Mouse (Mus musculus) heart, adult 9 months (tissue): ENCODE results near the gene Rps16.
"Not testable (repeated sequence)": the region's sequence is repeated elsewhere in the genome, so short reads cannot be mapped to it uniquely, and the experiment has no call there.

ENCODE experiments used
- DNase-seq, 2 experiments: peaks; one replicate each; pipeline ENCODE4 v3.0.0; 2022; ENCODE audit warnings: low spot score in 2 of 2

Rps16 gene

GRCm38 (mm10) chr7:28373891-28374495, 23.5 kb downstream of the Rps16 start:
- peak in 1 of 2 experiments; percentile 49 for DNase-seq

GRCm38 (mm10) chr7:28374647-28375046, 24.2 kb downstream of the Rps16 start:
- no peak for DNase-seq

DNA sequence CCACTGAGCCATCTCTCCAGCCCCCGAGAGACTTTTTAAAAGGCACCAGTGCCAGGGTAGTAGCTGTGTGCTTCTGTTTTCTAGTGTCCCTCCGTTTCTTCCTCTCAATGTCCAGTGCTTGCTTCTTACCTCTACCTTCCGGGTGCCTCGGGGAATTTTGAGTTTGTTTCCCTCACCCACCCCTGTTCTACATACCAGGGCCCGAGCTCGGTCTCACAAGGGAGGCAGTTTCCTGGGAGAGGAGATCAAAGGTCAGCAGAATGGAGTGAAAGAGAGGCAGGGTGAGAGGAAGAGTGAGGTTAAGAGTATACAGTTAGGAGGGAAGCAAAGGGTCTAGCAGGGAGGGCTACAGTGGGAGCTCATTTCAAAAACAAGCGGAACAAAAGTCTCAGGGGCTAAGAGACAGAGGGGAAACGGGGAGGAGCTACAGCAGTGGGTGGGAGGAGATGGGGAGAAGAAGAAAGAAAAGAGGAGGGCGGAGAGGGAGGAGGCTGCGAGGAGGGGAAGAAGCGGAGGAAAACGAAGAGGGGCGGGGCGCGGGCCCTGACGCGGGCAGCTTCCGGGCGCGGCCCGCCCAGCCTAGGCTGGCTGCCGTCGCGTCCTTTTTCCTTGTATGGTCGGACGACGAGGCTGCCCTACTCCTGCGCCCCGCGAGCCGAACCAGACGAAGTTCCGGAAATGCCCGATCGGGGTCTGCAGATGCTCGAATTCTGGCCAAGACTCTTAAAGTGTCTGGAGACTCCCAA, 24.9 kb downstream of the Rps16 start:
- peak; percentile 94 for DNase-seq

DNA sequence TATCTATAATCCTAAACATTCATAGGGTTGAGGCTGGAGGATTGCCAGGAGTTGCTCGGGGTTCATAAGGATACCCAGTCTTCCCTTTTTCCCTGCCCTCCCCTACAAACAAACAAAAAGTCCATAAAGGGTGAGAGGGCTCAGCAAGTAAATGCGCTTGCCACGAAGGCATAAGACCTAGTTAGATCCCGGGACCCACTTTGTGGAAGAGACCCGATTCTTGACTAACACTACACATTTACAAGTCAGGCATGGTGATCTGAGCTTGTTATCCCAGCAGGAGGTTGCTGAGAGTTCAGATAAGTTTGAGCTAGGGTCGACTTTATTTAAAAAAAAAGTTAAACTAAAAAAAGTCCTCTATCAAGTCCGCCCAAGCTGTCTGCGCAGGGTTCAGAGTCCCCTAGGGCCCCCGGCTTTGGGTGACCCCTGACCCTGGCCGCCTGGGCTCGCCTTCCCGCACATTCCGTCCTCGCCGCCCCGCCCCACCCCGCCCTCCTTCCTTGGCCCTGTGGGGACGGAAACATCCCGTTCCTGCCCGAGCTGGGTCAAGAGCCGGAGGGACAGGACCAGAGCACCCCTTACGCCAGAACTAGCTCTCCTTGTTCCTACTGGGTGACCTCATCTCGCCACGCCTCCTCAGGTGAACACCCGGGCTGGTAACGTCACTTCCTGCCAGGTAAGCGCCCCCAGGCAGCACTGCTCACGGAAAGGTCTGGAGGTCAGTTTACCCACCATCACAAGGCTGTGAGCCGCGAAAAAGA, 25.7 kb downstream of the Rps16 start:
- DNase-seq: peak; percentile 90 to 94

GRCm38 (mm10) chr7:28377190-28378065, 27.0 kb downstream of the Rps16 start:
- peak; percentile 35 to 54 for DNase-seq

GRCm38 (mm10) chr7:28378066-28378690, 27.7 kb downstream of the Rps16 start:
- peak; percentile 69 to 71 for DNase-seq

DNA sequence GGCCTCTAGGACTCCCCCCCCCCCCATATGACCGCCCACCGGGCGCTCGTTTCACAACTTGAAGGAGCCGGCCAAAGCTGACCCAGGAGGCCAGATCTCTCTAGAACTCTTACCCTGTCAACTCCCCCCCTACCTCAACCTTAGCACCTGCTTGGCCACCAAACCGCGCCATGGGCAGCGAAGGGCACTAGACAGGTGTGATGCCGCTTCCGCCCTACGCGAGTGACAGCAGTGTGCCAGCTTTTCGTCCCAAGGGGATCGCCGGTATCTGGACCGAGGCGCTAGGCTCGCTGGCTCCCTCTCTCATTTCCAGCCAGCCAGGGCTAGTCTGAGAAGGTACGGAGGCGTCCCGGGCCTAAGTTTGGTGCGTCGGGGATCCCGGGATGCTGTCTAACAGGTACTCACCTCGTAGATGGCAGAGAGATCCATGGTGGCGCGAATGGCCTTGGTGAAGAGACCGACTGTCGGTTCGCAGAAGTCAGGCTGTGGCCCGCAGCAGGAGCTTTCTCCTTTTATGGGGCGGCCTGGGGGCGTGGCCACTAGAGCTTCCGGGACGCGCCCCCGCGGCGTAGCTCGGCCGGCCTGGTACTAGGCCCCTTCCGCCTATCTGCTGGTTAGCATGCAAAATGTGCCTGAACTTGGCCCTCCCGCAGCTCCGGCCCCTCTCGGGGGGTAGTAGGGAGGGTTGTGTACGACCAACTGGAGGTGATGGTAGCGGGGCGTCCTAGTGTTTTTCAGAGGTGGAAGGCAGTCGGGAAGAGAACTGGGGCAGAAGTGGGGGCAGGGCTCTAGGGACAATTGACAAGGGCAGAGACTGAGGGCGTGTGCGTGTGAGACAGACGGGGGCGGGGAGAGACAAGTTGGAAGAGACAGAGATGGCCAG, 28.6 kb downstream of the Rps16 start:
- DNase-seq: peak; percentile 96

DNA sequence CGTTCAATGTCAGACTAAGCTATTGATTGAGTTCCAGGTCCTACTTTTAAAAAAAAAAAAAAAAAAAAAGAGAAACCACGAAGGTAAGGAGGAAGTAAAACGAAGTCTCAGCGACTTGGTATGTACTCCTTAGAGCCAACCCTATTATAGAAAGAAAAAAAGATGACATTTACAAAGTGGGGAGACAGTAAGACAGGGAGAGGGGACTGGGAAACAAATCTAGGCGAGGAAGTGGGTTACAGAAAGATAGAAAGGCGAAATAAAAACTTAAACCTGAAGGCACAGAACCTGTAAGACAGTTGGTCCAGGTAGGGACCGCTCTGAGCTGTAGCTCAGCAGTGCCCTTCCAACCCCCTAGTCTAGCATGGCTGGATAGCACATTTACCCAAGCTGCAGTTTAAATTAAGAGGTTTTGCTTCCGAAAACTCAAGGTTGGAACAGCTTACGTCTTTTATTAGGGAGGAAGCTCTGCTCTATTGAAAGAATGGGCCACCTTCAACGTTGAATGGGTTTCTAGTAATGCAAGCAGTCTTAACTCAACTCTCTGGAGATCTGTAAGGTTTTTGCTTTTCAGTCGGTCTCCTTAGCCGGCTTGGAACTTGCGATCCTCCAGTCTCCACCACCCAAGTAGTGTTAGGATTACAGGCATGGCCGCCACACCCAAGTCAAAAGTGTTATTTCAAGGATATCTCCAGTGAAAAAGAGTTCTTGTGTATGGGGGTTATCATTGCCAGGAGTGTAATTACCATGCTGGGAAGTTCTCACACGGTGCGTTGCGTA, 30.0 kb downstream of the Rps16 start, which contains the start of gene Zfp36:
Zfp36 (minus strand) TSS at position 17 of the 780 bp plus-strand sequence.
- no peak for DNase-seq

DNA sequence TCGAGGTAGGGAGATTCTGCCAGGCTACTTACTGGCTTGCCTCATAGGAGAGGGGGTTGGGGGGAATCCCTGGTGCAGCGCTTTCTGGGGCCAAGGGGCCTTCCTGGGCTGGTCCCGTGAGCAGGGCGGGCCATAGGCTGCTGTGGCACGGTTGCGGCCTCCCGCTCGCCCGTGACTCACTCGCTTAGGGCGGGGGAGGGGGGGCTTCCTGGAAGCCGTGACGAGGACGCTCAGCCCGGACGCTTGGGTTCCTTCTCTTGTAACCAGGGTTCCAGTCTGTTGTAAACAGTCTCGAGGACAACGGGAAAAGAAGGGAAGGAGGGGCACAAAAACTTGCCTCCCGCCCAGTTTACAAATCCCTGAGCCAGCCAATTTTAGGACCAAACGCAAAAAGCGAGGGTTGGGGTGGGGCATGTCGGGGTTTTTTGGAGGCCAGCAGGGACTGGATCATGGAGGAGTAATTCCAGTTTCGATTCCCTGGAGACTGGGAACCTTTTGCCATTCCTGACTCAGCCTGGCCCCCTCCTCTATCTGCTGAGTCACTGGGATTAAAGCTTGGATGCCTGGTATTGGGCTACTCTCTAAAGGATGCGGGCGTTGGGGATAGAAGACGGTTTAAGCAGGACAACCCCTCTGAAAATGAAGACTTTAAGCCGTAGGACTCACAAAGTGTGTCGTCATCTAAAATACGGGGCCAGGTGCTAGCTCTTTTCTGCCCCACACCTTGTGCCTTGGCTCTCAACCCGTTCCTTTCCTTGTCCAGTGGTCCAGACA, 30.8 kb downstream of the Rps16 start:
- DNase-seq: peak; percentile 94

- DNase-seq: peak; percentile 93 to 96
These were observed 31.5 kb downstream of the Rps16 start for GRCm38 (mm10) chr7:28381938-28382337.

GRCm38 (mm10) chr7:28382347-28382951, 32.0 kb downstream of the Rps16 start:
- DNase-seq: peak in 1 of 2 experiments; percentile 53

GRCm38 (mm10) chr7:28382981-28383396, 32.5 kb downstream of the Rps16 start:
- peak; percentile 65 to 76 for DNase-seq

DNA sequence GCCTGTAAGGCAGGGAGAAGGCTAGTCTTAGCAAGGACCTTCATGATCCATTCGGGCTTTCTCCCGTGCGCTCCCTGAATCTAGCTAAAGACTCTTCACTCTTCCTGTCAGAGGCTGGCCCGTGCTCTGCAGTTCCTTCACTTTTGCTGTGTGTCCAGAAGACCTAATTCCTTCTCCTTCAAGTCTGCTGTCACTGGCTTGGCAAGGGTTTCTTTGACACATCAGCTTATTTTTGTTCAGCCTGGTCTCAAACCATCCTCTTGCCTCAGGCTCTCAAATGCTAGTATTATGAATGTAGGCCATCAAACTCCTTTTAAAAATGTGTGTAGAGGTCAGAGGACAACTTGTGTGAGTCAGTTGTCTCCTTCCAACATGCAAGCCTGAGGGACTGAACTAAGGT, 33.2 kb downstream of the Rps16 start:
- no peak for DNase-seq

GRCm38 (mm10) chr7:28384162-28384561, 33.7 kb downstream of the Rps16 start:
- no peak for DNase-seq

GRCm38 (mm10) chr7:28385196-28385595, 34.7 kb downstream of the Rps16 start:
- DNase-seq: no peak

- DNase-seq: peak; percentile 58 to 72
These were observed 35.6 kb downstream of the Rps16 start for GRCm38 (mm10) chr7:28386007-28386406.

DNA sequence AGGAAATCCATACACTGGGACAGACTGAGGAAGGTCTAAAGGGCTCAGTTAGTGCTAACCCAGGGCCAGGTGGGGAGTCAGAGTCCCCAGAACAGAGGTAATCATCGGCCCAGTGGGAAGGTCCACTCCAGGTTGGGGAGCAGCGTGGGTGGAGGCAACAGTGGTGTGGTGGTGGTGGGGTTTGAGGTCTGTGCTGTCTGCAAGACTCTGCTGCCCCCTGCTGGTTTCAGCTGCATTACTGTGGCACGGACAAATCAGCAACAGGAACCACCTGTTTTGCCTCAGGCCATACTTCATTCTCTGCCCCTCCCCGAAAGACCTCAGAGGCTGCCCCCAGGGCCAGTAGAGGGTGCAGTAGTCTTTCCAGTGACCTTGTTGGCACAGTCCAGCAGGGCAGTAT, 36.0 kb downstream of the Rps16 start:
- DNase-seq: peak; percentile 66 to 84

- DNase-seq: not testable (repeated sequence)
These were observed 36.4 kb downstream of the Rps16 start for GRCm38 (mm10) chr7:28386877-28387276.
